Mouse (Mus musculus): ENCODE data around the gene Xpnpep1. TPM values are rescaled to one million over a fixed set of nuclear protein-coding genes. Genes with fewer than 3 reads are reported as not detected.

Xpnpep1 gene
- total and polyA plus RNA-seq, 3 experiments, result 82.8 to 99.6 (median 96.0) TPM

DNA sequence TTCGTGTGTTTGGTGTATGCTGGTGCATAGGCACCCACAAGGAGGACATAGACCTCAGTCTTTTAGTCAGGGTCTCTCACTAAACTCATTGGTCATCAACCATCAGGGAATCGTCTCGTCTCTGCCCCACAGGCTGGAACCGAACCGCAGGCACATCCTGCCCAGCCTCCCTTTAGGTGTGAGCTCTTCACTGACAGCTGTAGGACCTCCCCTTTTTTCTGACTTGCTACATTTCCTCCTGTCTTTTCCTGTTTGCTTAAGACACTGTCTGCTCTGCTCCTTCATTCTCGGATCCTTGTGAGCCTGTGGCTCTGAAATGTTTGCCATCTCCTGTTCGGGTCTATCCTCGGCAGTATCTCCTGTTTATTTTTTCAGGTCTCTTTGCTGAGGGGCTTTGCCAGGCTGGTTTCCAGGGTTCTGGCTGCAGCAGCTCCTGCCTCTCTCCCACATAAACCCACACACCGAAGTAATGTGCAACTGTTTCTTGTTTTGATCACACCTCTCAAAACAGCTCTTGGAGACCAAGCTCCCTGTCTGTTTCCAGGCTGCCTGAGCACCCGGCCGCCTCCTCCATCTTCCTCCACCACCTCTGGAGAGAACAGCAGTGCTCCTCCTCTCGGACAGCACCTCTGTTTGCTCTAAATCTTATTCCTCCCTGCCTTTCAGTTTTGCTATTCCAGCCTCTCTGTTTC lies 60.8 kb downstream of the Xpnpep1 start:
- no peaks in the 10 kb centered on the region for H3K27me3 ChIP-seq (replicated peaks)

DNA sequence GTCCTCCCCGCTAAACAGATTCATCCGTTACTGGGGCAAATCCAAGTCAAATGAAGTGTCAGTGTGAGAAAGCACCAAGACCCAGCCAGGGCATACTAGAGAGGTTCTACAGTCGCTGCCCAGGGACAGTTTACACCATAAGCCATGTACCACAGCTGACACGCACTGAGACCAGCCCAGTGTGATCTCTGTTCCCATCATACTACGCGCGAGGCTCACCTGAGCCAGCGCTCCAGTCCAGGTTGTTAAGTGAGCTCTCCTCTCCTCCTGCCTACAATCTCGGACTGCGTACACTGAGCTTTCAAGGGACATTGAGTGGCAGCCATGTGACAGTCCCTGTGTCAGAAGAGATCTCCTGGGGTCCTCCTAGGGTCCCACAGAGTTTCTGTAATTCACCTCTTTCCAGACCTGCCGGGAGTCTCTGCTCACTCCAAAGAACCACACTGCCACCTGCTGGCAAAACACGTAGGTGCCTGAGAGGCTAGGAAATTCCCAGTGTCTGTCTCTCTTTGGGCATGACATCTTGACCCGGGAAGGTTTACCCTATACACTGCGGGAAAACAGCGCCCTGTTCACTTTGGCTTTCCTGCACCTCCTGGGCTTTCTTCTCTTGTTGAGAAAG lies 64.3 kb downstream of the Xpnpep1 start:
- Histone ChIP-seq H3K4me1 (ENCODE audit: control insufficient read depth in 1 of 2, insufficient read depth in 2 of 2) (0 out of 4 replicates have a peak, but pooled peaks cover 0 to 3% of the 10 kb centered on the region in 2 experiments), H3K36me3 (replicated peaks in 1 of 2; ENCODE audit: control insufficient read depth in 1 of 2, insufficient read depth in 1 of 2, low read length in 1 of 2) (peaks cover 0 to 21% of the 10 kb centered on the region in 2 experiments), H3K27me3 (replicated peaks) (no peaks in the 10 kb centered on the region), H3K4me3 (replicated peaks in 1 of 3; ENCODE audit: low read depth in 2 of 3, low read length in 2 of 3, poor library complexity in 1 of 3) (no peak overlapping the region), H3K9me3 (replicated peaks; ENCODE audit: low read length) (no peaks in the 10 kb centered on the region), H3K27ac (ENCODE audit: insufficient read depth, low read depth) (no peak overlapping the region), H3K79me2 (replicated peaks; ENCODE audit: control insufficient read depth, extremely low read depth, insufficient read depth, poor library complexity, severe bottlenecking) (no peaks in the 10 kb centered on the region), H3K9ac (ENCODE audit: insufficient read depth, low read depth) (no peak overlapping the region), H3K4me2 (ENCODE audit: insufficient read depth, low read depth, poor library complexity, severe bottlenecking) (no peak overlapping the region)
- dilution Hi-C loops (cut with MboI; ENCODE audit: extremely low pct_ligation_motif_present, extremely low pct_unique_long_range_greater_than_20kb, low sequenced_read_pairs) (no loop called here), in situ Hi-C loops (cut with MboI; ENCODE audit: low pct_ligation_motif_present, low pct_unique_long_range_greater_than_20kb, low sequenced_read_pairs) (no loop called here)
- TF ChIP-seq POLR2AphosphoS2 (IDR thresholded peaks at IDR 0.05; ENCODE audit: low read depth, low read length), result no peak
- peak; percentile 81 for TF ChIP-seq RAD21 (IDR thresholded peaks at IDR 0.05; ENCODE audit: low read depth, low read length)
- no peak for TF ChIP-seq ZMIZ1 (IDR thresholded peaks at IDR 0.05; ENCODE audit: low read depth, low read length)
- no peak for TF ChIP-seq MAX (IDR thresholded peaks at IDR 0.05; ENCODE audit: low read length)
- peak; percentile 64; the same call in 1 of the 2 replicates for TF ChIP-seq SMC3 (IDR thresholded peaks at IDR 0.05; ENCODE audit: low read depth, low read length)
- peak; percentile 61 to 82 for TF ChIP-seq CTCF (conservative IDR thresholded peaks at IDR 0.05 in 1 of 2, IDR thresholded peaks at IDR 0.05 in 1 of 2; ENCODE audit: low read depth in 2 of 2, low read length in 2 of 2)
- DNase-seq (ENCODE audit: extremely low read depth), result peak; percentile 52

More for the DNA sequence above, 60.8 kb downstream of the Xpnpep1 start:
- no peak overlapping the region for H3K9ac ChIP-seq (ENCODE audit: insufficient read depth, low read depth)
- TF ChIP-seq RCOR1 (conservative IDR thresholded peaks at IDR 0.05; ENCODE audit: low read depth, low read length) (no peak), SIN3A (IDR thresholded peaks at IDR 0.05; ENCODE audit: low read length) (no peak), KAT2A (IDR thresholded peaks at IDR 0.05; ENCODE audit: insufficient replicate concordance, low read length) (no peak), E2F4 (IDR thresholded peaks at IDR 0.05; ENCODE audit: insufficient replicate concordance, low read depth, low read length) (no peak), POLR2AphosphoS2 (IDR thresholded peaks at IDR 0.05; ENCODE audit: low read depth, low read length) (no peak), MEF2A (IDR thresholded peaks at IDR 0.05; ENCODE audit: borderline replicate concordance, low read depth, low read length) (no peak), NRF1 (IDR thresholded peaks at IDR 0.05; ENCODE audit: low read depth, low read length) (no peak), GABPA (IDR thresholded peaks at IDR 0.05; ENCODE audit: insufficient replicate concordance, low read depth, low read length) (no peak), HCFC1 (IDR thresholded peaks at IDR 0.05; ENCODE audit: low read depth, low read length) (no peak), BHLHE40 (IDR thresholded peaks at IDR 0.05; ENCODE audit: low read depth, low read length) (no peak), USF2 (conservative IDR thresholded peaks at IDR 0.05; ENCODE audit: low read depth, low read length) (no peak)
- no peaks in the 10 kb centered on the region for H3K9me3 ChIP-seq (replicated peaks; ENCODE audit: low read length)
- no peak overlapping the region for H3K27ac ChIP-seq (ENCODE audit: insufficient read depth, low read depth)
- dilution Hi-C loops (cut with MboI; ENCODE audit: extremely low pct_ligation_motif_present, extremely low pct_unique_long_range_greater_than_20kb, low sequenced_read_pairs), result no loop called here
- H3K4me2 ChIP-seq (ENCODE audit: insufficient read depth, low read depth, poor library complexity, severe bottlenecking), result peak overlapping the region; percentile 32; the same call in 1 of the 2 replicates
- peaks cover 0 to 18% of the 10 kb centered on the region in 2 experiments for H3K36me3 ChIP-seq (replicated peaks in 1 of 2; ENCODE audit: control insufficient read depth in 1 of 2, insufficient read depth in 1 of 2, low read length in 1 of 2)
- H3K4me1 ChIP-seq (ENCODE audit: control insufficient read depth in 1 of 2, insufficient read depth in 2 of 2), result 0 out of 4 replicates have a peak, but pooled peaks cover 0 to 3% of the 10 kb centered on the region in 2 experiments
- DNase-seq (ENCODE audit: extremely low read depth), result no peak
- H3K79me2 ChIP-seq (replicated peaks; ENCODE audit: control insufficient read depth, extremely low read depth, insufficient read depth, poor library complexity, severe bottlenecking), result no peaks in the 10 kb centered on the region
- in situ Hi-C loops (cut with MboI; ENCODE audit: low pct_ligation_motif_present, low pct_unique_long_range_greater_than_20kb, low sequenced_read_pairs), result no loop called here
- H3K4me3 ChIP-seq (replicated peaks in 1 of 3; ENCODE audit: low read depth in 2 of 3, low read length in 2 of 3, poor library complexity in 1 of 3), result no peak overlapping the region
